Mouse (Mus musculus) right cerebral cortex, postnatal 10 days (tissue): ENCODE data around the gene Tango2.

ENCODE experiments used
- DNase-seq, 2 experiments: peaks; one replicate each; pipeline ENCODE4 v3.0.0; 2021; ENCODE audit warnings: low spot score in 2 of 2

The Tango2 gene

DNA sequence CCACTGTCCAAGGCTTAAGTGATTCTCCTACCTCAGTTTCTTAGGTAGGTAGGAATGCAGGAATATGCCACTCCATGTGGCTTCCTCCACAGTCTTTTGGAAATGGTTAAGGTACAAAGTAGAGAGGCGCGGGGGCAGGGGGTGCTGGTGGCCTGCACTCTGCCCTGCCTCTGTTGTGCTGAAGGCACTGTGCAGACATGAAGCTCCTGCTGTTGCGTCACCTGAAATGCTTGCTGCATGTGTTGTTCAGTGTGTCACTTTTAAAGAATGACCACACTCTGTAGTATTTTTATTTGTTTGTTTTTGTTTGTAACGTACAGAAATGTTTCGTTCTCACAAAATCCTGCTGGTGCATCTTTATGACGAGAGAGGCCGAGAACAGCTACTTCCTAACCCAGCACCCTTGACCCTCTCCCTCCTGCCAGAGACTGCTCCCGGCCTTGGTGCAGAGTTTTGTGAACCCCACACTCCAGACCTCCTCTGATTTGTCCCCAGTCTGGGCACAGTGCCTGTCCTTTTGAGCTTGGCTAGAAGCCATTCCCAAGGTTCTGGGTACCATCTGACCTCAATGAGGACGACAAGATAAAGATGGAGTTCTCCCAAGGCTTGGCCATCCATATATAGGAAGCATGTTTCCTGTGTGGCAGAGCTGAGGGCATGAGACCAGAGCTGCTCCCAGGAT, 35.3 kb upstream of the Tango2 start:
- peak; percentile 49 to 54 for DNase-seq

DNA sequence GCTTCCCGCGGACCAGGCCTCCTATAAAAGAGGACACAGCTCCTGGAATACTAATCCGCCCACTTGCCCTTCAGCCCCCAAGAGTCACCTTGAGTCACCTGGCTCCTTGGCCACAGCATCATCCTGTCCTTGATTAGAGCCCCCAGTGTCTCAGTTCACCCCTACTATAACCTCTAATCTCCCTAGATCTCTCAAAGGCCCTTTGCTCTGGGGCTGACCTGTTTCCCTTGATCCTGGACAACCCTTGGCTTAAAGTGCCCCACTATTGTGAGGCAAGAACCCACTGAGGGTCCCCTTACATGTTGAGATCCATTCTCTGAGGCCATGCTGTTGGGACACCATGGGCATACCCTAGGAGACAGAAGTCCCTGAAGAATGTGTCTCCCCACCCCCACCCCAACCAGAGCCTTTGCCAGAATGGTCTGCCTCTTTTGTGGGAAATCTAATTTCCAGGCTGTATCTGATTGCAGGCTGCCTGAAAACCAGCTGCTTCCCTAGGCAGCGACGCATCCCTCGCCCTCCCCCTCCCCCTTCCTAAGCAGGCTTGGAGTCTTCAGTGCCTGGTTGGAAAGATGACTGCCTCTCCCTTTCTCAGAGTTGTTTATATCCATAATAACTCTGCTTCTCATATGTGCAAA, 33.8 kb upstream of the Tango2 start:
- peak; percentile 56 to 63 for DNase-seq

DNA sequence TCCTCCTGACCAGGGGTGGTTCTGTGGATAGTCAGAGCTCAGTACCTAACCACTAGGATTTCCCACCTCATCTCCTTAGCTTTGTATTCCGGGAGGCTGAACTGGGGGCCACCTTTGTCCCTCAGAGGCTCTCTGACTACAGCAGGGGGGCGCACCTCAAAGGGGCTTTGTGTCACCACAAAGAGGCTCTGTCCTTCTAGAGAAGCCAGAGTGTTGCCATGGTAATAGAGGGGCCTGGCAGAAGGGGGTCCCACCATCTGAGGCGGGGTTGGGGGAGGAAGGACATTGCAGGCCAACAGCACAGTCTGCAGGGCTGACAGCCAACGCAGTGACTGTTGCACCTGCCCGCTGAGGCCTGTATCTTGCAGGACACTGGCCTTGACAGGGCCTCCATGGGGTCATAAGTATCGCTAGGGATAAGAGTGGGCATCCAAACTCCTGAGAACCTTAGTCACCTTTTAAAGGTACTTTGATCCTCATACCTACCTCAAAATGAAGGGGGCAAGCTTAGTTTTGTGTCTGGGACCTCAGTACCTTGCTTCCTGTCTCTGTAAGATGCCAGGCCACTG, 32.7 kb upstream of the Tango2 start:
- peak; percentile 67 to 76 for DNase-seq

DNA sequence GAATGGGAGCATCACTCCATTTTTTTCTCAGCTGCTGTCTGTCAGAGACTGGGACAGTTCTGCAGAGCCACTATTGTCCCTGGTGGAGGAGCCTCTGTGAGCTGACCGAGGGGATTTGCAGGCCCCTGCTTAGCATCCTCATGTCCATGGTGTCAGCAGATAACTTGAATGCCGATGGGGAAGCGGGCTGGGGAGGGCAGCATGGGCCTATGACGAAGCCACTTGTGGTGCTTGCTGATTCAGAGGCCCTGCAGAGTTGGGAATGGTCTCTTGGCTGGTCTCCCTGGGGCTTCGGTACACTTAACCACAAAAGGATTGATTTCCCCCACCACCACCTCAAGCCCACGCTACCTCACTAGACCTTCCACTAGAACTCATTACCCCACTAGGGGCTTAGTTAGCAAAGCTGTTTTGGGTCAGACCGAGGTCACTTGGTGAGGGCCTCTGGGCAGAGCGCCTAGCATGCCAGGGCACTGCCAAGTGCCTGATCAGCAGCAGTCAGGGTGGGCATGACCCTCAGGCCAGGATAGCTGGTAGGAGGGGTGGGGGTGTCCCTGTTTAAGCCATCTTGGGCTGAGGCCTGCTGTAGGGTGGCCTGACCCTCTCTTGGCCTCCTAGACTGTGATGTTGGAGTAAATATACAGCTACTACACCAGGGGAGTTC, 31.6 kb upstream of the Tango2 start:
- DNase-seq, result peak in 1 of 2 experiments; percentile 42

DNA sequence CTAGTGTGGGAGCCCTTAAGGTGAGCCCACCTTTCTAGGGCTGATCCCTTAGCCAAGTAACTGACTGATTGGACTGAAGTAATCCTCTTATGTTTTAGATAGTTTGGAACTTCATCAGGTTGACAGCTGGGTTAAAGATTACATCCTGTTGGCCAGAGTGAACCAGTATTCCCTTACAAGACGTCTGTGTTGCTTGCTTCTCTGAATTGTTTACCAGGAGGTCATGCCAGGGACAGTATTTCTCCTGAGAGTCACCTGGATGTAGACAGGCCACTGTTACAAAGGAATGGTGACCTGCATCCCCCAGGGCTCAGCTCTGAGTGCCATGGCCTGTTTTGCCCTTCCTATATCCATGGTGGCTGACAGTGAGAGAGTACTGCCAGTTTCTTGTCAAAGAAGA, 30.6 kb upstream of the Tango2 start:
- no peak for DNase-seq

DNA sequence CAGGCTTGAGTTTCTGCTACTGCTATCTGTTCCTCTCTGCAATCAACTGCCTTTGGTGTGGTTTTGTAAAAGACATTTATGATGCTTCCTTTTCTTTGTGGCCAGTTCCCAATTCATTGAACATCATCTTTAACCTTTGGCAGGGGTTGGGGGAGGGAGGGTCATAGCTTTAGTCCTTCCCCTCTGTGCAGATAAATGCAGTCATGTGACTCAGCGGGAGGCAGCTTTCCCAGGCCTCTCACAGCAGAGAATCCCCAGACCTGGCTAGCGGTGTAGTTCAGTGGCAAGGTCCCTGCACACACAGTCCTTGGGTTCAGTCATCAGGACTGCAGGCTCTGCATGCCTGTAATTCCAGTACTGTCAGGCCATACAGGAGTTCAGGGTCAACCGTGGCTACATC, 29.3 kb upstream of the Tango2 start:
- DNase-seq, result no peak

DNA sequence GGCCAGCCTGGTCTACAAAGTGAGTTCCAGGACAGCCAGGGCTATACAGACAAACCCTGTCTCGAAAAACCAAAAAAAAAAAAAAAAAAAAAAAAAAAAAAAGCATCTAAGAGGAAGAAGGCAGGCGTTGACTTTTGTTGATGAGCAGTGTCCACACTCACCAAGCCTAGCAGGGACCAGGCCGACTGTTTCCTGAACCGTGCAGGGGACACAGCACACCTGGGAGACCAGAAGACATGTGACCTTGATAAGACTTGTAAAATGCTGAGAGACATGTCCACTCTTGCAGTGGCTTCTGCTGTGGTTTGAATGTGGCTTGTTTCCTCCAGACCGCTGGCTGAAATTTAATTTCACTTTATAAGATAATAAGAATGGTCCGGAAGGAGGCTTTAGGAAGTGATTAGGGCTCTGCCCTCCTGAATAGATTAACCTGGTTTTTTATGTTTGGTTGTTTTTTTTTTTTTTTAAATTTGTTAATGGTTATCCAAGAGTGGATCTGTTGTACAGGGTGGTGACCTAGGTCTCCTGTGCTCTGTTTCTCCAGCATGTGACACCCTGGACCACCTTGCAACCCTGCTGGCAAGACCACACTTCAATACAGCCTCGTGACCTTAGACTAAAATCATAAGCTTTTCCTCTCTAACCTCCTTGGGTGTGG, 28.5 kb upstream of the Tango2 start:
- DNase-seq, result no peak

DNA sequence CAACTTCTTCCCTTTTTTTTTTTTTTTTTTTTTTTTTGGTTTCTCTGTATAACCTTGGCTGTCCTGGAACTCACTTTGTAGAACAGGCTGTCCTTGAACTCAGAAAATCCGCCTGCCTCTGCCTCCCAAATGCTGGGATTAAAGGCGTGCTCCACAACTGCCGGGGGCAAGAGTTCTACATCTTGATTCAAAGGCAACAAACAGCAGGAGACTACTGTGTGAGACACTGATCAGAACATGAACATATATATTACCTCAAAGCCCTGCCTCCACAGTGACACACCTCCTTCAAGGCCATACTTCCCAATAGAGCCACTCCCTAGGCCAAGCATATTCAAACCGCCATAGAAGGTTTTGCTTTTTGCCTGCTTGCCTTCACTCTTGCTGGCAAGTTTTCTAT, 25.7 kb upstream of the Tango2 start:
- DNase-seq, result no peak

DNA sequence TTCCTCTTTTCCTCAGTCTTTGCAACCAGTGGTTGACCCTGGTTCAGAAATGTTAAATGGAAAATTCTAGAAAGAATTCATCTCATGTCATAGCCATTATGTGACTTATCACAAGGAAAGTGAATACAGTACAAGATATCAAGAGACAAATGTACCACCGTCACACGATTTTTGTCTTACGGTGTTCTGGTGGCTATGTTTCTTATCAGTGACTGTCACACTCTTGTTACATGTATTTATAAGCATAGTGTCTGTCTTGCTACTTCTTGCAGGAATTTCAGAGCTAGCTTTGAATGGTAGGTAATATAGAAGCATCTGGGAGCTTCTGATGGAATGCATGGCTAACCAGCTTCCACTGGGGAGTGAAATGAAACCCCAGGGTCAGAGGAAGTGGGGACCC, 22.3 kb upstream of the Tango2 start:
- DNase-seq, result no peak

DNA sequence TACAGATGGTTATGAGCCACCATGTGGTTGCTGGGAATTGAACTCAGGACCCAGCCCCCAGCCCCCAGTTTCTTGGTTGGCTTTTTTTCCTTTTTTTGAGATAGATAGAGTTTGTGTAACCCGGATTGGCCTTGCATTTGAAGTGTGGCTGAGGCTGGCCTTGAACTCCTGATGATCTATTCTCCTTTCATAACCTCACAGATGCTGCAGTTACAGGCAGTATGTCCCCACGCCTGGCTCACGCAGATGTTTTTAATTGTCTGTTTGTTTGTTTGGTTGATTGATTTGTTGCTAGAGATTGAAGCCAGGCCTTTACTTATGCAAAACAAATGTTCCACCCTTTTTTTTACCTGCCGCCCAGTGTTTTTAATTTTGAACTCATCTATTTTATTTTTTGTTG, 18.9 kb upstream of the Tango2 start:
- DNase-seq, result no peak

DNA sequence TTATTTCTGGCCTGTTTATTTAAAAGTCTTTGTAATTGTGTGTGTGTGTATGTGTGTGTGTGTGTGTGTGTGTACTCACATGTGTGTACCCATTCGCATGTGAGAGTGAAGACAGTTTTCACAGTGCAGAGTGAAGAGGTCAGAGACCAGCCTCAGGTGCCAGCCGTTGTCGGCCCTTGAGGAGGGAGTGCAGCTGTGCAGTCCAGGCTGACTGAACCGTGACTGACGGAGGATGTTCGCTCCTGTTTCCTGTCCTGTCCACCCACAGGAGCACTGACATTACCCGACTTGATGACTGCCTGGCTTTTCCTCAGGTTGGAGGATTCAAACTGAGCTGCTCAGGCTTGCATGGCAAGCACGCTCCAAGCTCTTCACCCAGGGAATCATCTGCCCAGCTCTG, 15.0 kb upstream of the Tango2 start:
- no peak for DNase-seq

DNA sequence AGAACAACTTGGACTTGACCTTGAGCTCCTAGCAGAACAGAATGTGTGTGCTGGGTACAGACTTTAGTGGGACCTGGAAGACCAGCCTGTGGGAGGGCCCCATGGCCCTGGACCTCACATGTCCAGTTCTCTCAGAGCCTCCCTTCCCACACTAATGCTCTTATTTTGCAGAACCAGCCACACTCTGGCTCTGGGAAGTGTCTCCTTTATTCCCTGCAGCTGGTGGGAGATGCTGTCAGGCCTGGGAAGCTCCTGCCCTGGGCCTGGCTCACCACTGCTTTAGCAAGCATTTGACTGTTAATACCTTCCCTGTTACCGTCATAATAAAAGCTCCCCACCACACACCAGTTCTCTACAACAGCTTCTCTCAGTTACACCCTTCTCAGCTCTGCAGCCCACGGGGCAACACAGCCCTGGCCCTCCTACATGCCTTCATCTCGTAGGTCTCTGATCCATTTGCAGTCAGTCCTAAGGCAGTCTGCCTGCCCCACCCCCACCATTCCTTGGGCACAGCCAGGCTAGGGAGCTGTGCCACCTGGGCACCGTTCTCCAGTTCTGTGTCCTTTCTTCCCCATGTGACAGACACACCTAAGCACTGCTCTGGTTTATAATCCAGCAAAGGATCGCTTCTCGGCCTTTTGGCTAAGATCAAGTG, 12.4 kb upstream of the Tango2 start:
- no peak for DNase-seq

DNA sequence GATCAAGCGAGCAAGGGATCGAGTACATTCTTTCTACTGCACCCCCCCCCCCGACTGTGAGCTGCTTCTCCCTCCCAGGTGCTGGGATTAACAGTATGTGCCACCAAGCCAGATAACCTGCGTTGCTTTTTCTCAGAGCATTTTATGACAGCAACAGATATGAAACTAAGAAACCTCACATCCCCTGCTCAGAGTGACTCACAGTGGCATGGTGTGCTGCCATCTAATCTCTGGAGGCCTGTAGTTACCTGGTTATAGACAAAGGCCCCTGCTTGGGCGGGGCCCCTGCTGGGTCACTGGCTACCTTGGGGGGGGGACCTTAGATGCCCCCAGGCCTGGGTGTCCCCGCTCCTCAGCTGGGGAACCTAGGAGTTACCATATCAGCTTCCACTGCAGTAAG, 10.1 kb upstream of the Tango2 start:
- no peak for DNase-seq

DNA sequence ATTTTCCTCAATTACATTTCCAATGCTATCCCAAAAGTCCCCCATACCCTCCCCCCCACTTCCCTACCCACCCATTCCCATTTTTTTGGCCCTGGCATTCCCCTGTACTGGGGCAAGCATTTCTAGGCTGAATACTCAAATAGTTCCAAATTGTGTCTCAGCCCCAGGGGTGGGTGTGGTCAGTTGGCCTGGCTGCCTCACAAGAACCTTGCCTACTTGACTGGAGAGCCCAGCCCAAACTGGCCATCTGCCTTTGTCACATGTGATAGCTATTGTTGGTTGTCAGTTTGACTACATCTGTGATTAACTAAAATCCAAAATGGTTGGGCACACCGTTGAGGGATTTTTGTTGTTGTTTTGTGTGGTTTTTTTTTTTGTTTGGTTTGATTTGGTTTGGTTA, 9.1 kb upstream of the Tango2 start:
- DNase-seq, result no peak

DNA sequence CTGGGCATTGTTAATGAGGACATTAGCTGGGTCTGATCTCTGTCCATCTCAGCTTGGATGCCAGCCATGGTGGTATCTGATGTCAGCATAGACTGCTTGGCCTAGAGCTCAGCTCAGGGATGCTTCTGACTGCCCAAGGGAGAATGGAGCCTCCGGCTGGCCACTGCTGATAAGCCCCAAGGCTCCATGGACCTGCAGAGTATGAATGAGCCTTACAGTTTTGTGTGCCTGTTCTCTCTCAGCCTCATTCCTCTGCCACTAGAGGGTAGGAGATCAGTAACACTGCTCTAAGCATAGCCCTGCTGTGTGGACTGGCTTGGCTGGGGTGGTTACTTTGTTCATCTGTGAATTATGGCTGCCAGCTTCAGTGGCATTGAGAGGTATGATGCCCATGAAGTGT, 5.2 kb upstream of the Tango2 start:
- no peak for DNase-seq

DNA sequence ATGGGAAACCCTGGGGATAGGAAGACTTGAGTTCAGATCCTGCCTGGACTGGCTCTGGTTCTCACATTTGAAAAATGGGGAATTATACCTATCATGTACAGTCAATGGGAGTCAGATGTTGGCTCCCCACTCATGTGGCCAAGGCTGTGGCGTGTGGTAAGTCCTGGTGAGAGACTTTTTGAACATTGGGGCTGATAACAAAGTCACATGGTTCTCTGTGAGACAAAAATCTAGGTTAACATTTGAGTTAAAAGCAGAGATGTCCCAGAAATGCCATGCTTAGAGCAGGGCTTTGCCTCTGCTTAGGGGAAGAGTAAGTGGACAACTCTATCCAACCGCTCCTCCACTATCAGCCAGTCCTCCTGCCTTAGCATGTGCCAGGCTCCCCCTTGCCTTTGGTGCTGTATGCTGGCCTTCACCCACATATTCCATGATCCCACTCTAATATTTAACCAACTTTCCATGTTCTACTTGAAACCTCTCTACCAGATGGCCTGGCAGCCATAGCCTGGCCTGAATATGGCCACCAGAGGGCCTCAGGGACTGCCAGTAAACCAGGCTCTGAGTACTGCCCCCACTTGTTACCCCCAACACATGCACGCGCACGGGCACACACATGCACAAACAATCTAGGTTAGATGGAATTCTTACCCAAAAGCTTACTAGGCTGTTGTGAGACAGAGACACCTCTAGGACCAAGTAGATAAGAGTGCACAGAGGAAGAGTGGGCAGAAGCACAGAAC, 3.6 kb upstream of the Tango2 start:
- DNase-seq, result peak; percentile 55 to 69

DNA sequence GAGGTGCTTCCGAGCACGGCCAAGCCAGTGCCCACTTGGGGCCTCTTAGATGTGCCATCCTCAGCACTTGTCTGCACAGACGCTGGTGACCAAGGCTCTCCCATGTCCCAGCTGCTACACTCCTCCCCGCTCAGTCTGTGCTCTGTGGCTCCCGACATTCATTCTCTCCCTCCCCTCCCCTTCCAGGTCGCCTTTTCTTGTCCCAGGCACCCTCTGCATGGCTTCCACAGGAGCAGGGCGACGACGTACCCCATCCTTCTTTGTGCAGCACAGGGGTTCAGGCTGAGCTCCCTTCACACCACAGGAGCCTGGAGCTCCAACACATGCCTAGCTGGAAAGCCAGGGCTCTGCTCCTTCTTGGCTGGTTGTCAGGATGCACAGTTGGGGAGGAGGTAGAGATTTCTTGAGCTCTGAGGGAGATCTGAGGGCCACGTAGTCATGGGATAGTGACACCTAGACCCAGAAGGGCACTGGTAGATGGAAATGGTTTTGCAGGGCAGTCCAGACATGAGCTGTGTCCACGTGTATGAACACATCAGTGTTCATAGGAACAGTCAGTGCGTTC, 1.9 kb upstream of the Tango2 start:
- no peak for DNase-seq

DNA sequence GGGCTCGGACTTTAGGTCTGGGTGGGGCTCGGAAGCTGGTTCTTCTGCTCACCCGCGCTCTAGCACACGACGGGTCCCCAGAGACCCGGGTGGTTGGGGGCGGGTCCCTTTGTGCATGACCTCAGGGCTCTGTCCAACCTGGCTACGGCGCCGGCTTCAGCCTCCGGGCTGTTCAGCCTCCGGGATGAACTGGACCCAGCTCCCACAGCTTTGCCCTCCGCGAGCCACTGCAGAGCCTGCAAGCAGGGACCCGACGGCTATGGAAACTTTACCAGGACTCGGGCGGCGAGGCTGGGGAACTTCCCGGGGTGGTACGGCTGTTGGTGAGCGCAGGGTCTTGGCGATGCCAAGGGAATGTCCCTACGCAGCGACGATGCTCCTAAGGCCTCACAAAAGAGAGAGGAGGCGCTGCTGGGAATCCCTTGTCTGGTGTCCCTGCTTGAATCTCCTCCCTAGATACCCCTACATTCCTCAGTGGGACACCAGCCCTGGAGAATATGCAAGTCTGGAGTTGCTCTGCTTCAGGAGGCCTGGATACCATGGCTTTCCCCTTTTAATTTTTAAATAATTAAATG, 785 bp upstream of the Tango2 start:
- peak in 1 of 2 experiments; percentile 43 for DNase-seq

DNA sequence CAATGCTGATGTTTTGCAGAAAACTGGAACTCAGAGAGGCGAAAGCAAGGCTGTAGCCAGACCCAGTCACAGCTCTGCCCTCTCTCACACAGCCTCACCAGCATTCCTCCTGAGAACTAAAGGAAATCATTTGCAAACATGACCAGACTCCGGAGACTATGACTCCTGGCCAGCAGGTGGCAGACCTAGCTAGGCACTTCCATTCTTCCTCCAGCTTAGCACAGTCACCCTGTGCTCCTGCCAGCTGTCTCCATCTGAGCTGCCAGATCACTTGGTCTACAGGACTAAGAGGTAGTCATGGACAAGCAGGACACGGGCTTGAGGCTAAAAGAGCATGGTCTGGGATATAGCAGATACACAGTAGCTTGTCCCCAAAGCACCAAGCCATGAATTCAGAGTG, 2.7 kb downstream of the Tango2 start:
- DNase-seq, result peak; percentile 91 to 93

DNA sequence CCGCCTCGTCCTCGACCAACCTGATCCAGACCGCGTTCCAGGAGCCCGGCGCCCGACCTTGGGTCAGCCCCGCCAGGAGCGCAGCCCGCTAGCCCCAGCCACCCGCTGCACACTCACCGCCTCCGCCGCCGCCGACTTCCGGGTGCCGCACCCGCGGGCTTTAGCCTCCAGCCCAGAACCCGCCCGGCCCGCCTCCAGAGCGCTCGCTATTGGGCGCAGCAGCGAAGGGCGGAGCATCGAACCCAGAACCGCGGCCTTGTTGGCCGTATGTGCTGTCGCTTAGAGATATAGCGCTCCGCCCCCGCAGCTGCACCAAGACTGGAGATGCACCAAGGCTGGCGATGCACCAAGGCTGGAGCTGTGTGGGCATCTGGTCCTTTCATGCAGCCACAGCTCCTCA, 4.1 kb downstream of the Tango2 start:
- peak; percentile 98 to 99 for DNase-seq
